Mouse (Mus musculus): Measurements from ENCODE around the gene Pcnt. TPM values are rescaled to one million over a fixed set of nuclear protein-coding genes. Genes with fewer than 3 reads are reported as not detected.

Gene Pcnt
- total RNA-seq, 1 experiment = 107 TPM

- DNase-seq (ENCODE audit: low read depth, low spot score) = peak; percentile 68
- in situ Hi-C loops (cut with MboI; ENCODE audit: low sequenced_read_pairs in 2 of 2, unreplicated experiment in 2 of 2) = no loop called here
- H3K4me3 ChIP-seq (ENCODE audit: insufficient read depth in 1 of 2, low read depth in 1 of 2, low read length in 2 of 2, poor library complexity in 1 of 2, severe bottlenecking in 1 of 2) = no peak overlapping the region
- H3K4me1 ChIP-seq (ENCODE audit: control insufficient read depth in 2 of 2, insufficient read depth in 2 of 2, low read length in 2 of 2, poor library complexity in 1 of 2) = no peaks in the 10 kb centered on the region
- no peak overlapping the region for H3K27ac ChIP-seq (ENCODE audit: insufficient read depth, low read depth, low read length, poor library complexity, severe bottlenecking)
- peaks cover 49% of the 10 kb centered on the region for H3K36me3 ChIP-seq (ENCODE audit: control insufficient read depth, insufficient read depth, low read length, poor library complexity, severe bottlenecking)
- no peaks in the 10 kb centered on the region for H3K9me3 ChIP-seq (ENCODE audit: control insufficient read depth, insufficient read depth, low read depth, low read length)
- no peak for TF ChIP-seq CHD2 (IDR thresholded peaks at IDR 0.05; ENCODE audit: low read depth, low read length)
- TF ChIP-seq ZNF384 (IDR thresholded peaks at IDR 0.05; ENCODE audit: low read depth, low read length) = no peak
- TF ChIP-seq HCFC1 (IDR thresholded peaks at IDR 0.05; ENCODE audit: borderline replicate concordance, insufficient read depth, low read length) = no peak
- TF ChIP-seq ZC3H11A (IDR thresholded peaks at IDR 0.05; ENCODE audit: borderline replicate concordance, low read depth, low read length) = no peak
- no peak for TF ChIP-seq MAFK (IDR thresholded peaks at IDR 0.05; ENCODE audit: insufficient read depth, low read depth, low read length)
- no peak overlapping the region for H3K9ac ChIP-seq (ENCODE audit: insufficient read depth, low read depth, low read length, poor library complexity, severe bottlenecking)
These were observed 50.8 kb downstream of the Pcnt start for GRCm38 (mm10) chr10:76391786-76392185.

- in situ Hi-C loops (cut with MboI; ENCODE audit: low sequenced_read_pairs in 2 of 2, unreplicated experiment in 2 of 2) = no loop called here
These were observed 51.4 kb downstream of the Pcnt start for GRCm38 (mm10) chr10:76391166-76391565.

GRCm38 (mm10) chr10:76374981-76375380, 67.6 kb downstream of the Pcnt start:
- peak overlapping the region in 1 of 2 experiments; percentile 49; a peak in 3 of 4 replicates for H3K4me3 ChIP-seq (ENCODE audit: insufficient read depth in 1 of 2, low read depth in 1 of 2, low read length in 2 of 2, poor library complexity in 1 of 2, severe bottlenecking in 1 of 2)
- H3K9me3 ChIP-seq (ENCODE audit: control insufficient read depth, insufficient read depth, low read depth, low read length) = no peaks in the 10 kb centered on the region
- TF ChIP-seq CHD2 (IDR thresholded peaks at IDR 0.05; ENCODE audit: low read depth, low read length) (no peak), HCFC1 (IDR thresholded peaks at IDR 0.05; ENCODE audit: borderline replicate concordance, insufficient read depth, low read length) (no peak), ZNF384 (IDR thresholded peaks at IDR 0.05; ENCODE audit: low read depth, low read length) (no peak), ZC3H11A (IDR thresholded peaks at IDR 0.05; ENCODE audit: borderline replicate concordance, low read depth, low read length) (no peak), MAFK (IDR thresholded peaks at IDR 0.05; ENCODE audit: insufficient read depth, low read depth, low read length) (no peak)
- H3K27ac ChIP-seq (ENCODE audit: insufficient read depth, low read depth, low read length, poor library complexity, severe bottlenecking) = no peak overlapping the region
- H3K4me1 ChIP-seq (ENCODE audit: control insufficient read depth in 2 of 2, insufficient read depth in 2 of 2, low read length in 2 of 2, poor library complexity in 1 of 2) = no peaks in the 10 kb centered on the region
- peak overlapping the region; percentile 3; the same call in 1 of the 2 replicates for H3K9ac ChIP-seq (ENCODE audit: insufficient read depth, low read depth, low read length, poor library complexity, severe bottlenecking)
- in situ Hi-C loops (cut with MboI; ENCODE audit: low sequenced_read_pairs in 2 of 2, unreplicated experiment in 2 of 2) = no loop called here
- H3K36me3 ChIP-seq (ENCODE audit: control insufficient read depth, insufficient read depth, low read length, poor library complexity, severe bottlenecking) = peaks cover 44% of the 10 kb centered on the region
- no peak for DNase-seq (ENCODE audit: low read depth, low spot score)

More at GRCm38 (mm10) chr10:76391166-76391565, 51.4 kb downstream of the Pcnt start:
- Histone ChIP-seq H3K9me3 (ENCODE audit: control insufficient read depth, insufficient read depth, low read depth, low read length) (no peaks in the 10 kb centered on the region), H3K4me1 (ENCODE audit: control insufficient read depth in 2 of 2, insufficient read depth in 2 of 2, low read length in 2 of 2, poor library complexity in 1 of 2) (no peaks in the 10 kb centered on the region), H3K4me3 (ENCODE audit: insufficient read depth in 1 of 2, low read depth in 1 of 2, low read length in 2 of 2, poor library complexity in 1 of 2, severe bottlenecking in 1 of 2) (no peak overlapping the region), H3K27ac (ENCODE audit: insufficient read depth, low read depth, low read length, poor library complexity, severe bottlenecking) (no peak overlapping the region), H3K9ac (ENCODE audit: insufficient read depth, low read depth, low read length, poor library complexity, severe bottlenecking) (no peak overlapping the region), H3K36me3 (ENCODE audit: control insufficient read depth, insufficient read depth, low read length, poor library complexity, severe bottlenecking) (peaks cover 51% of the 10 kb centered on the region)
- DNase-seq (ENCODE audit: low read depth, low spot score) = no peak
- TF ChIP-seq MAFK (IDR thresholded peaks at IDR 0.05; ENCODE audit: insufficient read depth, low read depth, low read length) (no peak), HCFC1 (IDR thresholded peaks at IDR 0.05; ENCODE audit: borderline replicate concordance, insufficient read depth, low read length) (no peak), ZC3H11A (IDR thresholded peaks at IDR 0.05; ENCODE audit: borderline replicate concordance, low read depth, low read length) (no peak), CHD2 (IDR thresholded peaks at IDR 0.05; ENCODE audit: low read depth, low read length) (no peak), ZNF384 (IDR thresholded peaks at IDR 0.05; ENCODE audit: low read depth, low read length) (no peak)

- no peak for DNase-seq (ENCODE audit: low read depth, low spot score)
- Histone ChIP-seq H3K4me3 (ENCODE audit: insufficient read depth in 1 of 2, low read depth in 1 of 2, low read length in 2 of 2, poor library complexity in 1 of 2, severe bottlenecking in 1 of 2) (no peak overlapping the region), H3K4me1 (ENCODE audit: control insufficient read depth in 2 of 2, insufficient read depth in 2 of 2, low read length in 2 of 2, poor library complexity in 1 of 2) (no peaks in the 10 kb centered on the region), H3K9me3 (ENCODE audit: control insufficient read depth, insufficient read depth, low read depth, low read length) (no peaks in the 10 kb centered on the region), H3K9ac (ENCODE audit: insufficient read depth, low read depth, low read length, poor library complexity, severe bottlenecking) (no peak overlapping the region), H3K36me3 (ENCODE audit: control insufficient read depth, insufficient read depth, low read length, poor library complexity, severe bottlenecking) (peaks cover 54% of the 10 kb centered on the region), H3K27ac (ENCODE audit: insufficient read depth, low read depth, low read length, poor library complexity, severe bottlenecking) (no peak overlapping the region)
- in situ Hi-C loops (cut with MboI; ENCODE audit: low sequenced_read_pairs in 2 of 2, unreplicated experiment in 2 of 2) = no loop called here
- TF ChIP-seq ZNF384 (IDR thresholded peaks at IDR 0.05; ENCODE audit: low read depth, low read length) = no peak
- TF ChIP-seq HCFC1 (IDR thresholded peaks at IDR 0.05; ENCODE audit: borderline replicate concordance, insufficient read depth, low read length) = no peak
- no peak for TF ChIP-seq CHD2 (IDR thresholded peaks at IDR 0.05; ENCODE audit: low read depth, low read length)
- TF ChIP-seq MAFK (IDR thresholded peaks at IDR 0.05; ENCODE audit: insufficient read depth, low read depth, low read length) = no peak
- no peak for TF ChIP-seq ZC3H11A (IDR thresholded peaks at IDR 0.05; ENCODE audit: borderline replicate concordance, low read depth, low read length)
These were observed 70.8 kb downstream of the Pcnt start for GRCm38 (mm10) chr10:76371736-76372135.

GRCm38 (mm10) chr10:76368766-76369165, 73.8 kb downstream of the Pcnt start:
- Histone ChIP-seq H3K9me3 (ENCODE audit: control insufficient read depth, insufficient read depth, low read depth, low read length) (no peaks in the 10 kb centered on the region), H3K4me1 (ENCODE audit: control insufficient read depth in 2 of 2, insufficient read depth in 2 of 2, low read length in 2 of 2, poor library complexity in 1 of 2) (no peaks in the 10 kb centered on the region), H3K36me3 (ENCODE audit: control insufficient read depth, insufficient read depth, low read length, poor library complexity, severe bottlenecking) (peaks cover 51% of the 10 kb centered on the region), H3K9ac (ENCODE audit: insufficient read depth, low read depth, low read length, poor library complexity, severe bottlenecking) (no peak overlapping the region), H3K4me3 (ENCODE audit: insufficient read depth in 1 of 2, low read depth in 1 of 2, low read length in 2 of 2, poor library complexity in 1 of 2, severe bottlenecking in 1 of 2) (no peak overlapping the region), H3K27ac (ENCODE audit: insufficient read depth, low read depth, low read length, poor library complexity, severe bottlenecking) (no peak overlapping the region)
- DNase-seq (ENCODE audit: low read depth, low spot score) = no peak
- TF ChIP-seq ZNF384 (IDR thresholded peaks at IDR 0.05; ENCODE audit: low read depth, low read length) = no peak
- no peak for TF ChIP-seq MAFK (IDR thresholded peaks at IDR 0.05; ENCODE audit: insufficient read depth, low read depth, low read length)
- in situ Hi-C loops (cut with MboI; ENCODE audit: low sequenced_read_pairs in 2 of 2, unreplicated experiment in 2 of 2) = no loop called here

Measured in ES-E14 (cell line).